Mouse (Mus musculus): ENCODE data around the gene 1110051M20Rik.

- TF ChIP-seq CTCF (IDR thresholded peaks at IDR 0.05; ENCODE audit: borderline replicate concordance, control insufficient read depth, extremely low read depth, insufficient read depth, low read length, poor library complexity) (no peak), POLR2A (IDR thresholded peaks at IDR 0.05; ENCODE audit: control insufficient read depth, extremely low read depth, insufficient read depth, low read length, poor library complexity) (no peak)
These were observed 12.8 kb upstream of the 1110051M20Rik start, which contains the start of gene Lrp4 for GRCm38 (mm10) chr2:91457259-91457655.
